Mouse (Mus musculus) G1E (cell line): Measurements from ENCODE around the gene Parpbp. TPM values are rescaled to one million over a fixed set of nuclear protein-coding genes. Genes with fewer than 3 reads are reported as not detected.

Experiments used
- ATAC-seq: 2 replicates; pipeline ENCODE4 v1.8.0; 2016; ENCODE audit warnings: mild to moderate bottlenecking; ENCODE audit not compliant: insufficient number of reproducible peaks, poor library complexity, low FRiP score, severe bottlenecking; ENCODE audit errors: extremely low read depth
- DNase-seq: peaks from one replicate; pipeline ENCODE4 v3.0.0; 2012; ENCODE audit warnings: low spot score
- H3K27me3 ChIP-seq: 2 replicates; pipeline ENCODE4 v1.6.1; 2012; ENCODE audit warnings: mild to moderate bottlenecking, low read length, inconsistent platforms; ENCODE audit not compliant: insufficient read depth
- H3K36me3 ChIP-seq: replicated peaks from 2 replicates; pipeline ENCODE3; 2012; ENCODE audit warnings: mild to moderate bottlenecking, inconsistent platforms
- H3K4me1 ChIP-seq: 2 replicates; pipeline ENCODE4 v1.6.1; 2012; ENCODE audit warnings: low read depth, low read length, inconsistent platforms, mixed read lengths; ENCODE audit not compliant: insufficient read depth
- H3K4me3 ChIP-seq: 2 replicates; pipeline ENCODE4 v1.5.1; 2012; ENCODE audit warnings: low read depth, mild to moderate bottlenecking, inconsistent platforms, low read length, moderate library complexity, mixed read lengths
- H3K9me3 ChIP-seq: replicated peaks from 2 replicates; pipeline ENCODE4 v1.6.1; 2012; ENCODE audit warnings: inconsistent platforms
- CTCF ChIP-seq: IDR thresholded peaks from 2 replicates; pipeline ENCODE4 v1.5.1; 2012; ENCODE audit warnings: low read depth, low read length, inconsistent platforms, mixed read lengths
- GATA1 ChIP-seq: IDR thresholded peaks from 2 replicates; pipeline ENCODE4 v1.6.1; 2012; ENCODE audit warnings: borderline replicate concordance, low read length, inconsistent platforms, mixed read lengths
- GATA2 ChIP-seq: IDR thresholded peaks from 2 replicates; pipeline ENCODE4 v1.6.1; 2012; ENCODE audit warnings: low read depth, low read length, inconsistent platforms, borderline replicate concordance
- POLR2AphosphoS5 ChIP-seq: IDR thresholded peaks from 2 replicates; pipeline ENCODE4 v1.6.1; 2012; ENCODE audit warnings: low read depth, low read length, inconsistent platforms; ENCODE audit not compliant: insufficient replicate concordance
- TAL1 ChIP-seq: conservative IDR thresholded peaks from 2 replicates; pipeline ENCODE4 v1.6.1; 2012; ENCODE audit warnings: low read depth, low read length, inconsistent platforms, mixed read lengths
- polyA plus RNA-seq: library from polyadenylated mRNA; stranded (reverse); fragments of >175 nt; gene quantifications from 2 replicates; pipeline ENCODE4 v1.2.3, GENCODE M21; 2012
- total RNA-seq, 2 experiments: library from RNA; stranded (forward) in 1 of 2; stranded (reverse) in 1 of 2; fragments of 200-1000 nt in 1 of 2; fragments of >200 nt in 1 of 2; fragmentation: Nextera tagmentation in 1 of 2; gene quantifications; 2 replicates each; pipeline ENCODE4 v1.2.3; 2014 to 2017

Parpbp gene
- total and polyA plus RNA-seq, 3 experiments, result 1.6 to 39.8 (median 39.4) TPM

DNA sequence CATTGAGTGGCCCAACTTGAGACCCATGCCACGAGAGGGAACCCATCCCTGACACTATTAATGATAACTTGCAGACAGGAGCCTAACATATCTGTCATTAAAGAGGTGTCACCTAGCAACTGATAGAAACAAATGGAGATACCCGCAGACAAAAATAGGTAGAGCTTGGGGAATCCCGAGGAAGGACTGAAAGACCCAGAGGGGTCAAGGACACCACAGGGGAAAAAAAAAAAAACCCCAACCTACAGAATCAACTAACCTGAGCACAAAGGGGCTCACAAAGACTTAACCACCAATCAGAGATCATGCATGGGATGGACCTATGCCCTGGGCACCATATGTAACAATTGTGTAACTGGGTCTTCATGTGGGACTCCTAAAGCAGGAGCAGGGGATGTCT is 79.4 kb downstream of the Parpbp start:
- no peaks in the 10 kb centered on the region for H3K4me1 ChIP-seq
- no peaks in the 10 kb centered on the region for H3K9me3 ChIP-seq
- H3K27me3 ChIP-seq, result peaks cover 4% of the 10 kb centered on the region; the same call in 1 of the 2 replicates
- ATAC-seq (no peak), DNase-seq (no peak)
- no peak overlapping the region for H3K4me3 ChIP-seq
- no peaks in the 10 kb centered on the region for H3K36me3 ChIP-seq
- TF ChIP-seq CTCF (no peak), GATA1 (no peak), GATA2 (no peak)

DNA sequence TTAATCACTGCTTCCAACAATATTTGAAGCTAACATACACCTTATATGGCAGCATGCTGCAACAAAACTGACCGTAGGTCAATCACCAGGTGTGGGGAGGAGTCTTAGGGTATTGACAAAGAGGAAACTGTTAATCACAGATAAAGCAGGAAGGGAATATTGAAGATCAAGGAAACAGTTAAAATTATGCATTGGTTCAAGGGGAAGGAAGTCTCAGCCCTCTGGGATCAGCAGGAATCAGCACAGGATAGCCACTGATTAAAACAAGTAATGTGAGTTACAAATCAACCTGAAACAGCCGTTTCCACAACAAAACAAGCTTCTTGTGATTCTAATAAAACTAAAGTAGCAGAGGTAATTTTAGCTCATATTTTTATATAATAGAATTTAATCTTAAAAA is 81.9 kb downstream of the Parpbp start:
- no peaks in the 10 kb centered on the region for H3K36me3 ChIP-seq
- TF ChIP-seq CTCF (no peak), GATA1 (no peak), GATA2 (no peak), POLR2AphosphoS5 (no peak), TAL1 (no peak)
- no peaks in the 10 kb centered on the region for H3K9me3 ChIP-seq
- ATAC-seq, result no peak
- no peak overlapping the region for H3K4me3 ChIP-seq
- no peak for DNase-seq
- H3K4me1 ChIP-seq, result no peaks in the 10 kb centered on the region
- H3K27me3 ChIP-seq, result peaks cover 6% of the 10 kb centered on the region; the same call in 1 of the 2 replicates

DNA sequence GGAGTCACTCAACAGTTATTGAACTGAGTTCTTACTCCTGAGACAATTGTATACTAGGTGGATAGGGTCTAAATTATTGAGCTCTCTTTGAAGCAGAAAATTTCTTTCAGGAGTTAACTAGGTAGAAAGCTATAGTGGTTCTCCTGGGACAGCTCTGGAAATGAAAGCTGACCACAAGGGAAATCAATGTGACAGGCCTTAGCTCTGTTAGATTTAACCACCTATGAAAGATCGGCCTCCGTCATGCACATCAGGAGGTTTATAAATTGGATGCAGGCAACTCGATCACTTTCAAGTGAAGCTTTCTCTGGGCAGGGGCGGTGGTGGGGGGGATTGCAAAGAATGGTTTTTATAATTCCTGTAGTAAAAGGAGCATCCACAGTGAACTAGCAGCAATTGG is 83.3 kb downstream of the Parpbp start:
- peaks cover 6% of the 10 kb centered on the region; the same call in 1 of the 2 replicates for H3K27me3 ChIP-seq
- no peaks in the 10 kb centered on the region for H3K4me1 ChIP-seq
- H3K4me3 ChIP-seq, result no peak overlapping the region
- H3K9me3 ChIP-seq, result no peaks in the 10 kb centered on the region
- TF ChIP-seq GATA2, result no peak
- no peak for TF ChIP-seq GATA1
- no peak for TF ChIP-seq CTCF
- TF ChIP-seq TAL1, result no peak
- TF ChIP-seq POLR2AphosphoS5, result no peak
- ATAC-seq (no peak), DNase-seq (no peak)
- no peaks in the 10 kb centered on the region for H3K36me3 ChIP-seq

- H3K9me3 ChIP-seq, result no peaks in the 10 kb centered on the region
- ATAC-seq, result no peak
- 0 out of 2 replicates have a peak, but pooled peaks cover under 1% of the 10 kb centered on the region for H3K27me3 ChIP-seq
Measured at GRCm38 (mm10) chr10:88056950-88057649, 89.6 kb downstream of the Parpbp start.

DNA sequence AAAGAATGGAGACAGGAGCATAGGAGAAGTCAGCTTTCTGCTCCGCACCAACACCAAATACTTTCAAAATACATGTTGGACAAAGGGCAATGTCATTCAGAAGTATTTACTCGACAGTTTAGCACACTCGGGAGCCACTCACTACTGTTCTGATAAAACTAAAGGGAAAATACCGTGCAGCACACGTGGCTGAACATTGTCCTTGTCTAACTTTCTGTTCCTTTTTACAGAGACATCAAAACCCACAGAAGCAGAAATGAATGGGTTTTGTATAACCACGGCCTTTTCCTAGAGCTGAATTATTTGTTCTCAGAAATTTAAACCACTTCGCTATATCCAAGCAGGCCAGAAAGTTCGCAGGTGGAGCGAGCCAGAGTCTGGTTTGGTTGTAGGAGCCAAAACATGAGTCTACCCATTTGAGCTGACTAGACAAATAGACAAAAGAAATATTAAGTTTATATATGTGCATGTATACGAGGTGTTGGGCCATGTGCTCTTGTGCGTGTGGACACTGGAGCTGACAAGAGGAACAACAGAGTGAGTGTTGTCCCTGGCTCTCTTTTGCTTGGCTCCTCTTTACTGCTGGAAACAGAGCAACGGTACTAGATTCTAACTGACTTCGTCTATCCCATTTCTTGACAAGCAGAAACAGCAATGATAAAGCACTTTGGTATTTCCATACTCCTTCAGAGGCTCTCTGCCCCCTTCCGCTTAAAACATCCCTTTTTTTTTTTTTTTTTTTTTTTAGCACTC is 92.3 kb downstream of the Parpbp start:
- no peak for ATAC-seq
- H3K27me3 ChIP-seq, result no peaks in the 10 kb centered on the region
- no peaks in the 10 kb centered on the region for H3K9me3 ChIP-seq
- no peak overlapping the region for H3K4me3 ChIP-seq
- H3K36me3 ChIP-seq, result no peaks in the 10 kb centered on the region
- no peak for DNase-seq
- no peak for TF ChIP-seq POLR2AphosphoS5
- no peak for TF ChIP-seq TAL1
- H3K4me1 ChIP-seq, result no peaks in the 10 kb centered on the region

More at GRCm38 (mm10) chr10:88056950-88057649, 89.6 kb downstream of the Parpbp start:
- Histone ChIP-seq H3K4me1 (no peaks in the 10 kb centered on the region), H3K4me3 (no peak overlapping the region), H3K36me3 (no peaks in the 10 kb centered on the region)
- TF ChIP-seq GATA1 (no peak), GATA2 (no peak), CTCF (no peak), POLR2AphosphoS5 (no peak), TAL1 (no peak)
- no peak for DNase-seq

DNA sequence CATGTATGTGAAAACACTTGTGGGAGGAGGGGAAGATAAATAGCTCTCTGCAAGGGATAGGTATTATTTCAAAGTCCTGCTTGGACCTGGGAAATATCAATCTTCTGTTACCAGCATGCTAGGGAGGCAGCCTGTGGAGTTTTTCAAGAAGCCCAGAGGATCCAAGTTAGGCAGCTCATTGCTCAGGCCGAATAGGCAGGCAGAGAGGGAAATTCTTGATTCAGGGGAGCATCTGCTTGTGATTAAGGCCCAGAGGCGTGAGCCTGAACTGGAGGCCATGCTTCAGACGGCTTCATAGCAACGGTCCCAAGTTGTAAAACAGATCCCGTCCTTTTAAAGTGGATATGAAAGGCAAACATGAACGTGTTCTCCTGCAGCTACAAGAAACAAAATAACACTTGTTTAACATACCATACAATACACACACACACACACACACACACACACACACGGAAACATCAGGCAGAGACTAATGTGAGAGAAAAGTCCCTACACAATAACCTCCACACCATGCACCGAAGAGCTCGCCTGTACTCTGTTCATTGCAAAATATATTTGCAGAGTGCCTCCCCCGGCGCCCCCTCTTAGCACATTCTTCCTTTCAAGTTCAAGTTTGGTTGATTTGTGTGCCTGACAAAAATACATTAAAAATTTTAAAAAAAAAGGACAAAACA is 100.5 kb downstream of the Parpbp start:
- ATAC-seq (no peak), DNase-seq (no peak)
- Histone ChIP-seq H3K36me3 (no peaks in the 10 kb centered on the region), H3K27me3 (no peaks in the 10 kb centered on the region), H3K9me3 (no peaks in the 10 kb centered on the region), H3K4me3 (no peak overlapping the region), H3K4me1 (no peaks in the 10 kb centered on the region)
- TF ChIP-seq TAL1 (no peak), GATA1 (no peak), POLR2AphosphoS5 (no peak), CTCF (no peak), GATA2 (no peak)
